Mouse (Mus musculus) gastrocnemius, adult 2 months (tissue): ENCODE measurements at regions not wholly inside any gene's neighbourhood (a gene's known extent, or its start where the extent isn't known, plus 50 kb on each side); places are given as distances from the start of the nearest gene placed in this dataset.

Source experiments
- DNase-seq: peaks from one replicate; pipeline ENCODE4 v3.0.0; 2022
- H3K27ac ChIP-seq: fragments of 200-600 bp; 2 replicates; pipeline ENCODE4 v1.8.1; 2022; ENCODE audit warnings: mild to moderate bottlenecking
- H3K4me3 ChIP-seq: fragments of 200-600 bp; 2 replicates; pipeline ENCODE4 v1.8.1; 2022; ENCODE audit warnings: mild to moderate bottlenecking, moderate library complexity
- CTCF ChIP-seq: fragments of 200-600 bp; IDR thresholded peaks from 2 replicates; pipeline ENCODE4 v1.8.1; 2022; ENCODE audit warnings: antibody characterized with exemption, mild to moderate bottlenecking, moderate library complexity
- intact Hi-C: fragments of 180-260 bp; cut with DNase I; formaldehyde crosslinking; loops from one replicate; pipeline ENCODE4 v1.15.1; 2025

DNA sequence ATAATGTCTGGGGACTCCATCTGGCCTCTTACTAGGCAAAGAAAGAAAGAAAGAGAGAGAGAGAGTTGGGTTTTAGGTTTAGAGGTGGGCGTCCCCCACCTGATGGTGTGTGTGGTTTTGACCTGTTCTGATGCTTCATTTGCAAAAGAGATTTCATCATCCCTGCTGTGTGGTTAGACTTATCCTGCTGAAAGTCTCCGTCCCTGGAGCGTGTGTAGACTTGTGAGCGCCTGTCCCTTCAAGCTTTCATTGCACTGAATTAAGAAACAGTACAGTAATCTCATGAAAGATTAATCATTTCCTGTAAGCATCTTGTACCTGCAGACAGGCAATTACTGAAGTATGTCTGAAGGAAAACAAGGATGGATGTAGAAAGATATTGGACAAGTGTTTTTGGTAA, 2244.1 kb downstream of the 4930444P10Rik start:
- DNase-seq: no peak
- intact Hi-C loops: no loop called here
- TF ChIP-seq CTCF: no peak
- no peak overlapping the region for H3K4me3 ChIP-seq
- no peak overlapping the region for H3K27ac ChIP-seq

DNA sequence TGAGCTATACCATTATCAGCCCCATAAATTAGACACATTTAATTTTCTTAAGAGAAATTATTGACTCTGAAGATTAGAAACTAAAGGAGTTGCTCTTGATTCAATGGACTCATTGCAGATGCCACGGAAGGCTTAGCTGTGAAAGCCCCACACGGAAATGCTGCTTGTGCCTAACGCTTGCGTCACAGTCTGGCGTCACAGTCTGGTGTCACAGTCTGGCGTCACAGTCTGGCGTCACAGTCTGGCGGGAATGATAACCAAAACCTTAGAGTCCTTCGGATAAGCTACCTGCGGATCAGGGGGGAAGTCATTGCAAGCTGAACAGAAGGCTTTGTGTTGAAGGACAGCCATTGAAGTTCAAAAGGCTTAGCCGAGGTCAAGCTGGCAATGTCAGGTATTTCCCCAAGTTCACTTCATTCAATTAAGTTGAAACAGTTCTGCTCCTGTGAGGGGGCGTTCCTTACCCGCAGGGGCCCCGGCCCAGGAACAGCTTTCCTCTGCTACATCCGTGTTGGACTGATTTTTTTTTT, 2246.7 kb downstream of the 4930444P10Rik start:
- Histone ChIP-seq H3K4me3 (no peak overlapping the region), H3K27ac (no peak overlapping the region)
- no peak for DNase-seq
- TF ChIP-seq CTCF: no peak
- intact Hi-C loops: no loop called here

DNA sequence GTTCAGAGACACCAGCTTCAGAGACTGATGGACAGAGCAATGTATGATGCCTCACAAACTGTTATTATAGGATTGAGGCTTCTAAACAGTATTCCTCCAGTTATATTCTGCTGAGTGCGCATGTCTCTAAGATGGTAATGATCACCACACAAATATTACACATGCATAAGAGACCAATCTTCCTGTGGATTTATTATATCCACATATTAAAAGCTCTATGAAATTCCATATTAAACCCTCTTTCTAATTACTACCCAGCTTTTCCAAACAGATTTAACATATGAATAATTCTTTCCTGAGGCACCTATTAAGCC, 2252.9 kb downstream of the 4930444P10Rik start:
- no peak for TF ChIP-seq CTCF
- intact Hi-C loops: no loop called here
- no peak for DNase-seq
- no peak overlapping the region for H3K4me3 ChIP-seq
- H3K27ac ChIP-seq: no peak overlapping the region

DNA sequence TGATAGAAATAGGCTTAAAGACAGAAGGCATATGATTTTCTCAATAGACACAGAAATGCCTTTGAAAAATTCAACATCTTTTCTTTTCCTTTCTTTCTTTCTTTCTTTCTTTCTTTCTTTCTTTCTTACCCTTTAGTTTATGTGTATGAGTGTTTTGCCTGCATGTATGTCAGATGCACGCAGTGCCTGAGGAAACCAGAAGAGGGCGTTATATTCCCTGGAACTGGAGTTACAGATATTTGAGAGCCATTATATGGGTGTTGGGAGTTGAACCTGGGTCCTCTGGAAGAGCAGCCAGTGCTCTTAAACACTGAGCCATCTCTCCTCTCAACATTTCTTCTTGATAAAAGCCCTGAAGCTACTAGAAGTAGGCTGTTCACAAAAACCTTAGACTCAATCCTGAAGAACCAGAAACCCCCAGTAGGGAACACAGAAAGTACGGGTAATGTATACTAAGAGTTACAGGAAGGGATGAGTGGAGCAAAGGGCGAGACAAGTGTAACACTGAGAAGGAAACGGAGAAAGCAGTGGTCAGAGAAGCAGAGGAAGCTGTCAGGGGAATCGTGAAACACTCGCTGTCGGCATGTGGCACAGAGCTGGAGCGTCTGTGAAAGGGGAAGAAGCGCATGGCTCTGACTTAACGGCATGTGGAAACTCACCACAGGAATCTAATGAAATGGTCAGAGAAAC, 2253.4 kb downstream of the 4930444P10Rik start:
- no peak for TF ChIP-seq CTCF
- intact Hi-C loops: no loop called here

DNA sequence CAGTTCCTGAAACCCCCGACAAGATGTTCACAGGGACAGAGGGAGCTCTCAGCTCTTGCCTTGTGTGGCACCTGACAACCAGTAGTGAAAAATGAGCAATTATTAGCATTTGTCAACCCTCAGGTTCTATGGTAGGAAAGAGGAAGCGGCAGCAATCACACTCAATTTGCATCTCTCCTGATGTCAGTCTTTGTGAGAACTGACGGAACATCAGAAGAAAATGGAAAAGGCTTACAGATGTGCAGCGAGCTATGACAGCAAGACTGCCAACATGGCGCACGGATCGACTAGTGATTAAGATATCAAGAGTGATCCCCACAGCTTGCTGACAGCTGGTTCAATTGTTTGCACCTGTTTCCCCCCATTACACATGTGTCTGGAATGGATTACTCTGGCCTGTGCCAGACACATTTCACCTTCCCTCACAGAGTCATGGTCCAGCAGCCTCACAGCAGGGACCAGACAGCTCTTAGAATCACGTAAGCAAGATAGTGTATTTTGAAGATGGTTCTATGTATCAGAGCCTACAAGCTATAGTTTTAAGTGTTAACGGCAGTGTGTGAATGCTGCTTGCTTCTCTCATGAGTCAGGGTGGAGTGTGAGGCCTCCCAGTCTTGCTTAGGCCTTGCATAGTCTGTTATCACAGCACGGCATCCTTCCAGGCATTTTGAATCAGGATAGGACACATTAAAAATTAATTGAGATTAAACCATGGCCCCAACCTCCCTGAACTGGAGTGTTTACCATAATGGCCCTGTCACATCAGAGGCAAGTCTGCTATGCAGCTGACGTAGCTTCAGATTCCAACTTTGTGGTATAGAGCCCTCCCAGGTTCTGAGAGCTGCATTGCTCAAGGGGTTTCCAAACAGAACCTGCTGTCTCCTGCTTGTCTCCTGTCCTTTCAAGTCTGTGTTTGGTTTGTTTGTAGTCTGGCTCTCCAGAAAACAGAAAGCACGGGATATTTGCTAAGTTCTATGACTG, 2258.0 kb downstream of the 4930444P10Rik start:
- DNase-seq: no peak
- intact Hi-C loops: no loop called here
- H3K4me3 ChIP-seq: no peak overlapping the region
- TF ChIP-seq CTCF: no peak
- no peak overlapping the region for H3K27ac ChIP-seq

More for the DNA sequence above, 2253.4 kb downstream of the 4930444P10Rik start:
- no peak overlapping the region for H3K4me3 ChIP-seq
- no peak overlapping the region for H3K27ac ChIP-seq
- DNase-seq: no peak

DNA sequence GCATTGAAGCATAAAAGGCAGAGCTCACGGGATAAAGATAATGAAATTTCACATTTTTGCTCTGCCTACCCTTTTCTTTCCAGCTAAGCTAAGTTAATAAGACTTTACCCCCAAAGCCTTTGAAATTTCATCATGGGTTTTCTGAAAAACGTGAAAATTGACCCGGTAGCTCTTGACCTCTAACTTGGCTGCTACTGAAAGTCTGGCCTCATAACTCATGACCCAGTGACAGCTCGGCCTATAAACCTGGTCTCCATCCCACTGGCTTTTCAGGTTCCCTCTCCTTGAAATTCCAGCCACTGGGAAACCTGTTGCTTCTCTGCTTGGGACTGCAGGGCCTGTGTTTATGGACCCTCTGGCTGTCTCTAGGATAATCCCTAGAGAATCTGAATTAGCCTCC, 2285.3 kb downstream of the 4930444P10Rik start:
- DNase-seq: no peak
- no peak for TF ChIP-seq CTCF
- intact Hi-C loops: no loop called here
- no peak overlapping the region for H3K27ac ChIP-seq
- no peak overlapping the region for H3K4me3 ChIP-seq

DNA sequence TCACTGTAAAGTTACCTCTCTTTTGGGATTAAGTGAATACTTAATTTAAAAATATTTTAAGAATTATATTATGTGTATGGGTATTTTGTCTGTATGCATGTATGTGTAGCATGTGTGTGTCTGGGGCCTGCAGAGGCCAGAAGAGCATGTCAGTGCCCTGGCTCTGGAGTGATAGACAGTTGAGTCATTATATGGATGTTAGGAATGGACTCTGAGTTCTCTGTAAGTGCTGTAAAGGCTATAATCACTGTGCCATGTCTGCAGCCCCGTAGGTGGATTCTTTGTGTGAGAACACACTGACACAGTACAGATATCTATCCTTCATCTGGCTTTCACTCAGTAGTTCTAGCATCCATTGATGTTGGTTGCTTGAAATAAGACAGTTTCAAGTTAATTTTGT, 2292.7 kb downstream of the 4930444P10Rik start:
- intact Hi-C loops: no loop called here
- H3K27ac ChIP-seq: no peak overlapping the region
- no peak for TF ChIP-seq CTCF
- H3K4me3 ChIP-seq: no peak overlapping the region
- DNase-seq: no peak

DNA sequence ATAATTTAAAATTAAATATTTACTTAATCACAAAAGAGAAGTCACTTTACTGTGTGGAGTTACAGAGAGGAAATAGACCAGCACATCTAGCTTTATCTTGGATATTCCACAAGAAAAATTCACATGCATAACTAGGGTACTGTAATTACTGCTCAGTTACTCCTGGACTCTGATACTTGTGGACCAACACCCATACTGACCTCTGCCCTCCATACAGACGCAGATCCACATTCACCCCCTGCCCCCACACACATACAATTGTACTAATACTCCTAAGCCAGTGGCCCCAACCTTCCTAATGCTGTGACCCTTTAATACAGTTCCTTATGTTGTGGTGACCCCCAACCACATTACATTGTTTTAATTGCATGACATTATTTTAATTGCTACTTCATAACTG, 2294.3 kb downstream of the 4930444P10Rik start:
- H3K27ac ChIP-seq: no peak overlapping the region

DNA sequence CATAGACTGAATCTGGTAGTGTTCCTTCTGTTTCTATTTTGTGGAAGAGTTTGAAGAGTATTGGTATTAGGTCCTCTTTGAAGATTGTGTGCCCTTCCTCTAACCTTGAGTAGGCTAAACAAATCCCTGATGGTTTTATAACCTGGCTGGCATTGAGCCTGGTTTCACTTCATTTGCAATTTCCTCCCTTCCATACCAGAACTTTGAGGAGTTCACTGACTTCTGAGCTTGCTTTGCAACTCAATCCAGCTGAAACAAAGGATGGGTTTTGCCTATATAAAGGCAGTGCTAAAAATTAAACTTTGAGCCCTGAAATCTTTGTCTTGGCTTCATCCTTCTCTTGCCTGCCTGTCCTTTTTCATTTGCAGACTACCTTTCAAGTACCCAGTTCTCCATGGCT, 2297.9 kb downstream of the 4930444P10Rik start:
- H3K27ac ChIP-seq: no peak overlapping the region
- intact Hi-C loops: no loop called here

More for the DNA sequence above, 2294.3 kb downstream of the 4930444P10Rik start:
- intact Hi-C loops: no loop called here
- no peak for DNase-seq
- no peak for TF ChIP-seq CTCF
- no peak overlapping the region for H3K4me3 ChIP-seq

DNA sequence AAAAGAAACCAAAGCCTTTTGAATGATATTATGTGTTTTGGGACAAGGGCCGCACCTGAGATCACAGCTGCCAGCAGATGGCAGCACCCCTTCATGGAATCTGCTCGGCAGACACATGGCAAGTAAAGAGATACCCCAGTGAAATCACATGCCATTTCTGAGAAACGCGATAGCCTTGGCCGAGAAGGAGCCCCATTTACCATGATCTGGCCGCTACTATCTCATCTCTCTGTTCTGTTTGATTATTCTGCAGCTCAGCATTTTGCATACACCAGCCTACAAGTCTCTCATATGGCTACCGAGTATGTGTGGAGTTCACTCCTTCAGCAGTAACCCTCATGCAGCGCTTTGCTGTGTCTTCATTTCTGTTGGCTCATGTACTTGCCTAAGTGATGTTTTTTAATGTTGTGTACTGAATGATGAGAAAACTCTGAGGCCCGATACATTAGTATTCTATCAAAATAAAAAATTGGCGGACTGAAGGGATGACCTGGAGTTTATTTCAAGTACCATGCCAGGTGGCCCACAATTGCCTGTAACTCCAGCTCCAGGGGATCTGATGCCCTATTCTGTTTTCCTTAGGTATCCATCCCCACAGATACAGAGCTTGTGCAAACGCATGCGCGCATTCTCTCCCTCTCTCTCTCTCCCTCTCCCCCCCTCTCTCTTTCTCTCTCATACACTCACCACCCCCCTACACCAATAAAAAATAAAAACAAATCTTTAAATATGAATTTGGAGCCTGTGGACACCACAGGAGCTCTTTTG, 2303.6 kb downstream of the 4930444P10Rik start:
- DNase-seq: peak; percentile 82
- Histone ChIP-seq H3K27ac (no peak overlapping the region), H3K4me3 (peak overlapping the region; percentile 48)
- TF ChIP-seq CTCF: peak; percentile 94
- intact Hi-C loops: loop anchor here (1.0 to 10.0 kb wide), 4 partner anchors 515 to 1073 kb away; no protein-coding TSS in a partner anchor

More for the DNA sequence above, 2297.9 kb downstream of the 4930444P10Rik start:
- no peak for TF ChIP-seq CTCF
- no peak for DNase-seq
- no peak overlapping the region for H3K4me3 ChIP-seq

DNA sequence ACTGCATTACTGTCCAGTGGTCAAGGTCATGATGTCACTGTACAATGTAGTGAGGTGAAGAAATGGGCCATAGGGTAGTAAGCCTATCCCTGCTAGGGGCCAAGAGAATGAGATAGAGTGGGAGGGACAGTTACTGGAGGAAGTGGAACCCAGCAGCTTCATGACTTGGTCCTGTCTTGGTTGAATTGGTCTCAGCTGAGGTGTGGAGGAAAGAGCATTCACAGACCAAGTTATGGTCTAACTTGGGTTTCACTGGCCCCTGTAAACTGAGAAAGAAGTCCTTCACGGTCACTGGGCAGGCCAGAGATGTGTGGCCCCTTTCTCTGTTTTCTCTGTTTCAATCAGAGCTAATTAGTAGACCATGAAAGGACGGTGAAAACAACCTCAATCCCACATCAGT, 2306.1 kb downstream of the 4930444P10Rik start:
- no peak overlapping the region for H3K4me3 ChIP-seq
- no peak for TF ChIP-seq CTCF
- DNase-seq: no peak
- intact Hi-C loops: loop anchor here (5.0 to 10.0 kb wide), 3 partner anchors 518 to 1075 kb away; no protein-coding TSS in a partner anchor
- no peak overlapping the region for H3K27ac ChIP-seq

DNA sequence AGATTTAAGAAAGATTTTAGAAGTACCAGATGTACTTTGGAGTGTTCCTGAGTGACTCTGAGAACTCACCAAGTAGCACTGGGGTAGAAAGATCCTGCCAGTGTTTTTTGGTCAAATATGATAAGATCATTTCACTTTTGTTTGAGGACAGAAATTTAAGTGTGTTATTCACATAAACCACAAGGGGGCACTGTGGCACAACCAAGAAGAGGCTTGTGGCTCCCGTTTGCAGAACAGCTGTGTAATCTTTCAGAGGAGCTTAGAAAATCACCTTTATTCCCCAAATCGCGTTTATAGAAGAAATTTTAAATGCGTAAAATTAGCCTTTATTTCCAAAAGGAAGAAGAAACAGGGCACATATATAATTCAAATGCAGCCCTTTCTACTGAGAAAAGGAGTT, 2308.7 kb downstream of the 4930444P10Rik start:
- H3K27ac ChIP-seq: no peak overlapping the region
- no peak for DNase-seq
- H3K4me3 ChIP-seq: 0 out of 2 replicates have a peak overlapping the region, but pooled peaks have one; percentile 15
- intact Hi-C loops: loop anchor here (1.0 to 10.0 kb wide), 2 partner anchors 520 to 945 kb away; no protein-coding TSS in a partner anchor
- TF ChIP-seq CTCF: peak; percentile 86
